Mouse (Mus musculus) ovary, postnatal 10 days (tissue): ENCODE measurements around the gene Pla2g7.

Experiments used
- DNase-seq: peaks from one replicate; pipeline ENCODE4 v3.0.0; 2022; ENCODE audit warnings: low spot score

Pla2g7 gene

DNA sequence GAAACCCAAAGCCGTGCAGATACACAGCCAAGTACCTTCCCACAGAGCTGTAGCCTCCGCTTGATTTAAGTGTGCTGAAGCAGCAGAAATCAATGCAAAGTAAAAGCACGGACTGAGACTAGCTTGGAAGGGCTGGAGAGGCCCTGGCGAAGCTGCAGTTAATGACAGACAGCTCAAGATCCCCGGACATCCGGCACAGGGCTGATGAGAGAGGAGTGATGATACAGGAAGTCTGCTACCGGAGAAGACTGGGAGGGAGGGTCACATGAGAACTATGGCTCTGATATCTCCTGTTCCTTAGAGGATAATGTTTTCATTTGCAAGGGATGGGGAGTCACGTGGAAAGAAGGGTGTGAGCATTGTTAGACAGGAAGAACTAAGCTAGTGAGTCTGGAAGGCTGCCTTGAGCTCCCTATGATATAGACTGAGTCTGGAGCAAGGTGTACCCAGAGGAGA, 13.1 kb downstream of the Pla2g7 start:
- no peak for DNase-seq

DNA sequence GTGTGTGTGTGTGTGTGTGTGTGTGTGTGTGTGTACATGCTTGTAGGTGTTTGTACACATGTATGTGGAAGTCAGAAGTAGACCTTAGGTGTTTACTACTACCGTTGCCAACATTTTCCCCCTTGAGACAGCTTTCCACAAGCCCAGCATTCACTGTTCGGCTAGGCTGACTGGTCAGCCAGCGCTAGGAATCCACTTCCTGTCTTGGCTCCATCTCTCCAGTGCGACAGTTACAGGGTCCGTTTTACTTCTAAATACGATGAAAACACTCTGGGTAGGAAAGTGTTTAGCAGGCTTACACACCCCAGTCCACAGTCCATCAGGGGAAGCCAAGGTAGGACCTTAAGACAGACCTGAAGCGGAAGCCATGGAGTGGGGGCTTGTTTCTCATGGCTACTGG, 16.9 kb downstream of the Pla2g7 start:
- DNase-seq = no peak

DNA sequence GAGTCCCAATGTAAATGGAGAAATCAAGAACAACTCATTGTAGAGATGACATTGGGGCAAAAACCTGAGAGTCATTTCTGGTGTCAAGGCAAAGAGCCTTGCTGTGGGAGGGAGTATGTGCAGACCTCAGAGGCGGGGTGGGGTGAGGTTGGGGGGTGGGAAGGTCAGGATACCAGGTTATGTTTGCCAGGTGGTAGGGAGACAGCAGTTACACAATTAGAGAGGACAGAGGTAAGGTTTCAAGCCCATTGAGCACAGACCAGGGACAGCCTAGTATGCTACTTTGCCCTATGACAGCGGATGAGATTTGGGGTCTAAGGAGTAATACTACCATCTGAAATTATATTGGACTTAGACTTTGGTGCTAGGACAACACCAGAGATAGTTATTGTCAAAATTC, 19.4 kb downstream of the Pla2g7 start:
- DNase-seq = no peak

DNA sequence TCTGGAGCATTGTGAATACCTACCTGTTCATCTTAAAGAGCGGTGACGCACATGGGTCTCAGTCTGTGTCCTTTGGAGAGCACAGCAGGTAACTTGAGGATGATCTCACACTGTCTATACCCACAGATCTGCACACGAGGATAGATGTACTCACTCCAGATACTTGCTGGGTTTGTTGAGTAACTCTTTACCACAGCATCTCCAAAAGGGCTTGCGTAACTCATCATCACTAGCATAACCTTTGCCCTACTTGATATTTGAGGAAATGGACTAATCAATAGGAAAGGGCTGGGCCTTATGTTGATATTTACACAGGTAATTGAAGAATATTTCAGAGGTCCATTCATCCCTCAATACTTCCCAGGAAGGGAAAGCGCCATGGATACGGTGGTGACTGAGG, 21.9 kb downstream of the Pla2g7 start:
- no peak for DNase-seq

DNA sequence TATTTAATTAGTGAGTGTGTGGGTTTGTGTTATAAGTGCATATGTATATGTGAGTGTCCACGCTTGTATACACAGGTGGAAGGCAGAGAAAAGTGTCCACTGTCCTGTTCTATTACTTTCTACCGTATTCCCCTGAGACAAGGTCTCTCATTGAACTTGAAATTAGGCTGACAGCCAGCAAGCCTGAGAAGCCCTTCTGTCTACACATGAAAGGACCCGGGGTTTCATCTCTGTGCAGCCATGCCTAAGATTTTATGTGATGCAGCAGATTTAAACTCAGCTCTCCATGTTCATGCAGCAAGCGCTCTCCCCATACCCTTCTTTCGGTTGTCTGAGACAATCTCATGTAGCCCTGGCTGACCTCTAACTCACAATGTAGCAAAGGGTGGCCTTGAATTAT, 22.6 kb downstream of the Pla2g7 start:
- DNase-seq = no peak

DNA sequence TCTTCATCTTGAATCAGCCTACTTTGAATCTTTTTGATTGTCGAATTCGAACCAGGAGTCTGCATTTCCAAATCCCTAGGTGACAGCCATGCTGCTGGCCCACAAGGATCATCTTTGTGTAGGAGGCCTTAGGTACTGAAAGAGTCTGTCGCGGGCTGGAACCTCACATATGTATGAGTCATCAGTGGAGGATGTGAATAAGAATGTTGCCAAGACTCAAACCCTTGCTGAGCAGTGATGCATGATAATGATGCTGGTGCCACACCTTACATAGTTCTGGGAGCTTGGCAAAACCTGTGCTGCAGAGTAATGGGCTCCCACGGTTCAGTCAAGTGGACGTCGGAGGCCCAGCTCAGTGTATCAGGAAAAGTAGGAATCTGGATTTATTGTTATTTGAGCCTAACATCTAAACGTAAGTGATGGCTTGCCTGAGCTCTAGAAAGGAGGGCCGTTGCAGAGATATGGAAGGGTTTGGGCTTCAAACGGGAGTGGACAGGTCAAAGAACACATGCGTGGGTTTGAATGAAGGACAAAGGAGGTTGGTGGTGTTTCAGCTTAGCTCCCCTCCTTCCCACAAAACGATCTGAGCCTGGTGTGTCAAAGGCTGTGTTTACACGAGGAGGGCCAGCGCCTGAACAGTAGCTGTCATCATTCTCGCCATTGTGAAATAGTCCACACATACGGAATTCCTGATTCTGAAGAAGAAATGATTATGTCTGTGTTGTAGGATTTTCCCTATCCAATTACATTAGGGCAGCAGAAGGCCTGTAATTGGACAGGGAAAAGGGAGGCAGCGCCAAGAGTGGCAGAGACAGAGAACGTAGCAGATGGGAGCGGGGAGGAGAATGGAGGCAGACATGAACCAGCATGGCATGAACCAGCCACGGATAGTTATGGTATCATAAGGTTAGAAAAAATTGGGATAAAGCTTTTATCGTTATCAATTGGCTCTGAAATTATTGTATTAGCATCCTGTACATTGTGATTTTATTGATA, 24.7 kb downstream of the Pla2g7 start:
- DNase-seq = no peak

DNA sequence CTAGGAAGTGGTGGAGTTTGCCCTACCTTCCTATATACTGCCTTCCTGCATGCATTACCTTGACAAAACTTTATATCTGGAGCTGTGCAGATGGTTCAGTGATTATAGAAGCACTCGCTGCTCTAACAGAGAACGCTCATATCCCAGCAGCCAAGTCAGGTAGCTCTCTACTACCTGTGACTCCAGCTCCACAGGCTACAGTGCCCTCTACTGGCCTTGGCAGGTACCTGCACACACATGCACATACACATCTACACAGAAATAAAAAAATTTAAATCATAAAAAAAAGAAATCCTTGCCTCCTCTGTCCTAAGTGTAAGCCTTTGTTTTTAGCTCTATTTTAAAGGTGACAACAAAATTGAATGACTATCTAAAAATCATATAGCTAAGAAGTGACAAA, 29.8 kb downstream of the Pla2g7 start:
- DNase-seq = no peak

DNA sequence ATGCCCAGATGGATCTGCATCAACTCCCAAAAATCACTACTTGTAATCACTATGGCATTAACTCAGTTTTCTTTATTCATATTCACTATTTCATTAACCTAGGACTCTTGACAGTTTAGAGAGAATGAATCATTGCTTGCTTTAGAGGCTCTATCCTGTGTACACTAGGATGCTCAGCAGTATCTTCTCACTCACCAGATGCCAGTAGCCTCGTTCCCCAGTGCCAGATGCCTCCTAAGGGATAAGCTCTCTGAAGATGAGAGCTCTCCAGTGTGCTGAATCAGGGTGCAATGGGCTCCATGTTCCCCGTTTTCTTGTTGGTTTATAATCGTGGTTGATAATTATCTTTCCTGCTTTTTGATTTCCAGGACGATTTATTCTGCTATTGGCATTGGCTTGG, 30.8 kb downstream of the Pla2g7 start:
- DNase-seq = no peak

DNA sequence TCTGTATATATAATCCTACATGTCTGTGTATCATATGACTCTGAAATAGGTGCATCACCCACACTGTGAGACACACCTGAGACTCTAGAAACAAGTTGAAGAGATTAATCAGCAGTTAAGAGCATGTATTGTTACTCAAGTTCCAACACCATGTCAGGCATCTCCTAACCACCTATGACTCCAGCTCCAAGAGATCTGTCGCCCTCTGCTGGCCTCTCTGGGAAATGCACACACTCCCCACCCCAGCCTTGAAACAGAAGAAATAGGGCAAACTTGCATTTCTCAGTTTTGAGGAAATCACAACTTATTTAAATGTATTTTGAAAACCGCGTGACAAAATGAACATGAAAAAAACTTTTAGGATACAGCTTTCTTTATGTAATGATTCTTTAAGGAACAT, 38.8 kb downstream of the Pla2g7 start:
- peak; percentile 46 for DNase-seq

DNA sequence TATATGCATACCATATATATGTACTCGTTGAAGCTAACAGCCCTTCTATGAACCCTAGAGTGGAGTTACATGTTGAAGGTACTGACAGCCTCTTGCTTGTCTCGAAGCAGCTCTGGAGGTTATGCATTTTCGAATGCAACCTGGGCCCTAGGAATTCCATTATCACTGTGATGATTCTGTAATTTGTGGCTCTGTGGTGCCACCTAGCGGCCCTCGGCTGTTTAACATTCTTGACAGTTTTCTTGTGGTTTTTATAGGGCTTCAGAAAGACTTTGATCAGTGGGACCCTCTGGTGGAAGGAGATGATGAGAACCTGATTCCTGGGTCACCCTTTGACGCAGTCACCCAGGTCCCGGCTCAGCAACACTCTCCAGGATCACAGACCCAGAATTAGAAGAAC, 43.7 kb downstream of the Pla2g7 start:
- no peak for DNase-seq

DNA sequence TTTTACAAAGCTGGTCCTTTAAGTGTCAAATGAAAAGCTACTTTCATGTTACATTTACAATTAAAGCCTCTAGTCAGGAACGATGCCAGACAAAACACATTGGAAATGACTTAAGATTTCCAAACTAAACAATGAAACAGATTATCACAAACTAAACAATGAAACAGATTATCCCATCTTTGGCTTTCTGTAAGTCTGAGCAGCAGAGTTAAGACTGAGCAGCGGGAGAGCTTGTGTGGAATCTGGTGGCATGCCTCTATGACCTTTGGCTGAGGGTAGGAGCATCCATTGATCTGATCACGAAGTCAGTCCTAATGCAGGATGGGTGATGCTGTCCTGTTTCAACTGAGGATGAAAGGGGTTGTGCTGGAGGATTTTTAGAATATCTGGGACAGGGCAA, 44.3 kb downstream of the Pla2g7 start:
- DNase-seq = no peak

DNA sequence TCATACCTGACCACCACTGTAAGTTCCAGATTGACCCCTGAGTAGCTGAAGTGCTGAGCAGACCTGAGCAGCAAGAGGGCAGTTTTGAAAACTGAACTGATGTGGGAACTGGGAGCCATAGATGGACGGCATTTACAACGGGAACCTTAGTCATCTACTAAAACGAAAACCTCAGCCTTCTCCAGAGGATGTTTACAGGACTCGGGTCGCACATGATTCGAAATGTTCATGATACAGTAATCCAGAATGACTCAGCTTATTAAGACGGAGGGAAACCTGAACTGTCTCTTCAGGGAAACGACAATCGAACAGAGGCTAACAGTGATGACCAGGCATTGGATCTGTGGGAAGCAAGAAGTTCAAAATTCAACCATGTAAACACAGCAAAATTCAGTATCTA, 51.3 kb downstream of the Pla2g7 start:
- DNase-seq = no peak

DNA sequence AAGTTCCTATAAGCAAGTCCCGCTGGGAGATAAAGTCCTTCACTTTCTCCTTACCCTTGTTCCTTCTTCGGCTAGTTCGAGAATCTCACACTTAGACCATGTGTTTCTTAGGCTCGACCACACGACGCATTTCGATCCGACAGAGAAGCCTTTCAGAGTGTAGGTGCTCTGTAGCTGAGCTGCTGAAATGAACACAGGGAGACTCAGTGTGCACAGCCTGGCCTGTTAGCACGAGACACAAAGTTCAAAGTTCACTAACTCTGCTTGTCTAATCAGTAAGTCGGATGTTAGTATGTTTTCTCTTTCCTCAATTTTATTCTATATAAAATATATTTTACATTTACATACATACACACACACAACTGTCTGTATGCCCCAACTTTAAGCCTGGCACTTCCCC, 54.2 kb downstream of the Pla2g7 start:
- no peak for DNase-seq

DNA sequence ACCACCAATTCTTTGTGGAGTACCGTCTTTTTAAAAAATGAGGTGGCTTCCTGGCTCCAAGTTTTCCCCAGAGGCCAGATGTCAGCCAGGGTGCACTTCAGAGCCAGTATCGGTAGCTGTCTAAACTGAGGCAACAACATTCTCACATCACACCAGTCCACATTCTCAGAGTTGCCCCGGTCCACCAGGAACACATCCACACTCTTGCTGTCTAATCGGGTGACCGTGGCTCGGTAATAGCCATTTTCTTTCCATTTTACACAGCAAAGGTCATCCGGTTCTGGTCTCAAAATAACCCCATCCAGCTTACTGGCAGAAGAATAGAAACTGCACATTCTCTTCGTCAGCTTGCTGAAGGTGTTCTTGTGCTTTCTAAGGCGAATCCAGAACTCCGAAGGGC, 60.3 kb downstream of the Pla2g7 start:
- DNase-seq = no peak

DNA sequence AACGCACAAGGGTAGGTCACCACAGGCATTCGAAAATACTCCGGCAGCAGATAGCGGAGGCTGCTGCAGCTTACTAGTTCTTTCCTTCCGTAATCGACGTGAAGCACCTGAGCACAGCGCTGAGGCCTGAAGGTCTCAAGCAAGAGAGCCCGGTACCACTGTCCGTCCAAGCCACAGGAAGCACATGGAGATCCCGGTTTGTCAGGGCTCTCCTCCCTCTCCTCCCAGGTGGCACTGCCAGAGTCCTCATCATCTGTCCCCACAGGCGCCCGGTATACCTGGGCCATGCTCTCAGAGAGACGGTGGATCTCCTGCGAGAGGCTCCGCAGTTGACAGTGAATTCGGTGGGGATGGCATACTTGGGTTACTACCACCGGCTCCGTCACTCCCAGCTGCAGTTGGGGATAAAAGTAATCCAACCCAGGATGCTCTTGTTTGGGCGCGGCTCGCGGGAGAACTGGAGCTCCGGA, 61.2 kb downstream of the Pla2g7 start:
- no peak for DNase-seq

DNA sequence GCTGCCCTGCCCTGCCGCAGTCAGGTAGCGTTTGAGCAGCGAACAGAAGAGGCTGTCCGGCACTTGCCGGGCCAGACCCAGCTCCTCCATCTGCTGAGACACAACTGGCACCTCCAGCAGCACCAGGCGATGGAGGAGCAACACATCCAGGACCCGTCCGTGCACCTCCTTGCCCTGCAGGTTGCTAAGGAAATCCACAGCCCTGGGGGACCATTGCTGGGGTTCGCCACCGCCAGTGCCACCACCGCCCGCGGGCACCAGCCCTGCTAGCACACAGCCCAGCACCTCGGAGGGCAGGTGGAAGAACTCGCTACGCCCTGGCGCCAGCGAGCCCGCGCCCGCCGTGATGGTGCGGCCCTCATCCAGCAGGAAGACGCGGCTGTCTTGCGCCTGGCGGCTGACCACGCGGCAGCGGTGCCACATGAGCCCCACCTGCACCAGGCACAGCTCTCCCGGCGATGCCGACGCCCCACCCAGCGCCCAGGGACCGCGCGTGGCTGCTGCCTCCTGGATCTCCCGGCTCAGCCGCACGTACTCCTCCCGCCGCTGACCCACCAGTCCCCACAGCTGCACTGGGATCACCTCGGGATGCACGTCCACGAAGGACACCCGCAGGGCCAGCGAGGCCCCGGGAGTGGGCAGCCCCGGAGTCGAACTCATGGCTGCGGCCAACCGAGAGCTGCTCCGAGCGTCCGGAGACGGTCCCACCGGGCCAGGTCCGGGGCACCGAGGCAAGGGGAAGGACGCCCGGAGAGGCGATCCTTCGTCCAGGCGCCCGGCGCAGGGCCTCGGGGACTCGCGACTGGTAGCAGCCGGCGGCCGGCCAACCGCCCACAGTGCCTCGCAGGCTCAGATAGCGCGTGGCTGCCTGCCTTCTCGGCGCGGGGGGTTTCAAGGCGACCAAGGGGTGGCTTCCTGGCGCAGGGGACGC, 61.9 kb downstream of the Pla2g7 start, which contains the start of gene Tdrd6:
TSS of gene Tdrd6 (minus strand) at position 804 of the 931 bp plus-strand sequence.
- DNase-seq = no peak

DNA sequence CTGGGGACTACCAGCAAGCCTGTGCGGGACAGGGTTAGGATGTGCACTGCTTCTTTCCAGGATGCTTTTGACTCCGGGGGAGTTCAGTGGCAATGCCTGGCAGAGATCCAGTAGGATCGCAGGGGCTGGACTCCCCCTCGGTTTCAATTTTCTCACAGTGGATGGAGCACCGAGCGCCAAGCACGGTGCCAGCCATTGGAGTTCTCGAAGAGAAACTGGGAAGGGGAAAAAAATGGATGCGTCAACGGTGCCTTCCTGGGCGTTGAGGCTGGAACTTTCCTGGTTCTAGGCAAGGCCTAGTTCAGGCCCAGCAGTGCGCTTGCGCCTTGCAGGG, 62.5 kb downstream of the Pla2g7 start:
- no peak for DNase-seq

DNA sequence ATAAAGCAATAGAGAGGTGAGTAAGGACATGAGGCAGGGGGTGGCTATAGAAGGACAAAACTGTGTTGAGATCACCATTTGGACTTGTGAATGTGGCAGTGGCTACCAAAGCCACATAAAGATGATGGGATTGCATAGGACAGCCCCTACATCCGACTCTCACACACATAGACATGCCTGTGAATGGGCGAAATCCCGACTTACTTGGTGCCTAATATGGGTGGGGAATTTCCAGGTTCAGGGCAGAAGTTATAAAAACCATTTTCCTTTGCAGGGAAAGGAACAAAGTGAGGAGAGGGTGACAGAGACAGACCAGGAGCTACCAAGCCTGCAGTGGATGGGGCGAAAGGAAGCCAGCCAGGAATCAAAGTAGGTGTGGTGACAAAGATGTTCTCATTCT, 69.2 kb downstream of the Pla2g7 start:
- DNase-seq = no peak

DNA sequence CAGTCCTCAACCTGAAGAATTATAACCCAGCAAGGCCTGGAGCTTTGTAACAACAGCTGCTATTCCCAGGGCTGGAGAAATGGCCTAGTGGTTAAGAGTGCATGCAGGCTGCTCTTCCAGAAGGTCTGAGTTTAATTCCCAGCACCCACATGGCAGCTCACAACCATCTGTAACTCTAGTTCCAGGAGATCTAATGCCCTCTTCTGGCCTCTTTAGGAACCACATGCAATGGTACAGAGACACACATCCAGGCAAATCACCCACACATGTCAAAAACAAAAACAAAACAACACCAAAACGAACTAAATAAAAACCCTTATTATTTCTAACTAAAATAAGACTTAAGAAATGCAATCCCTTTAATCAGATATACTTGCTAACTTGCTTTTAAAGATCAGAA, 72.9 kb downstream of the Pla2g7 start:
- DNase-seq = no peak

DNA sequence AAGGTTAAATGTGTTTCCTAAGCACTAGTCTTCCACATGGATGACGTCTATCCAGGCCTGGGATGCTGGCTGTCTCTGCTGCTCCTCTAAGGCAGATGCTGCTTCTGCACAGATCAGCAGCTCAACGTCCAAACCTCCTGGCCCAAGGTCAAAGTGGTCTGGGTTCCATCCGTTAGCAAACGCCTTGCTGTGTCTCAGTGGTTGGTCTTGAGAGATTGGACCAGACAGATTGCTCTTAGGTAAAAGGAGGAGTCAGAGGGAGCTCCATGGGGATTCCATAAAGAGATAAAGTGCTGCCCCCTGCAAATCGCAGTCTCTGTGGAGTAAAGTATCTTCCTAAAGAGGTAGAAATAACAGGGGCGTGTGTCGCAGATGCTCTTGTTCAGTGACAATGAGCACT, 75.3 kb downstream of the Pla2g7 start:
- no peak for DNase-seq

DNA sequence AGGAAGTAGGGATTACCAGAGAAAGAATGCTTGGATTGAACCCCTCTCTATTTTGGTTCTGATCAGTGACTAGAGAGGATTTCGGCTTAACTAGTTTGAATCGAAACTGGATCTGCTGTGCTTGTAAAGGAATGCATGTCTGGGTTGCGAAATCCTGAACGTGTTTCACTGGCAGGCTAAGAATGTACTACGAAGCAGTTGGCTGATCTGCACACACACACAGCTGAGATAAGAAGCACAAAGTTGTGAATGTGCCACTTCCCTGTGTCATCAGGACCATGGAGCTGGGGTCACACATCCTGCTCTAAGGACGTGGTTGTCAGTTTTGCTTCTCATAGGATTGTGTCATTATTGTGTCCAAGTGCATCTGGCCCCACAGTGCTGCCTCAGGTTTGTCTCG, 76.5 kb downstream of the Pla2g7 start:
- DNase-seq = no peak

DNA sequence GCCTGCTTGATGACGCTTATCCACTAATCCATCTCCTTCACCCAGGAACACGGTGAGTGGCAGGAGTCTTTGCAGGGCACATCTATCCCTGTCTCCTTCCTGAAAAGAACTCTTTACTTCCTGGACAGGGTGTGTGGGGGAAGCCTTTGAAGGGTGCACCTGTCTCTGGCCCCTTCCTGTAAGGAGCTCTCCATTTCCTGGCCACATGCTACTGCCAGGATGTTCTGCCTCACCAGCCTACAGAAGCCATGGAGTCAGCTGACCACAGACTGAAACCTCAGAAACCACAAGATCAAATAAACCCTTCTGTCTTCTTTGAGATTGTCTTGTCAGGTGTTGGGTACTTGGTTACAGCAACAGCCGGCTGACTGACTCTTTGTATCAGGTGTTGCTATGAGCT, 77.2 kb downstream of the Pla2g7 start:
- DNase-seq = no peak

DNA sequence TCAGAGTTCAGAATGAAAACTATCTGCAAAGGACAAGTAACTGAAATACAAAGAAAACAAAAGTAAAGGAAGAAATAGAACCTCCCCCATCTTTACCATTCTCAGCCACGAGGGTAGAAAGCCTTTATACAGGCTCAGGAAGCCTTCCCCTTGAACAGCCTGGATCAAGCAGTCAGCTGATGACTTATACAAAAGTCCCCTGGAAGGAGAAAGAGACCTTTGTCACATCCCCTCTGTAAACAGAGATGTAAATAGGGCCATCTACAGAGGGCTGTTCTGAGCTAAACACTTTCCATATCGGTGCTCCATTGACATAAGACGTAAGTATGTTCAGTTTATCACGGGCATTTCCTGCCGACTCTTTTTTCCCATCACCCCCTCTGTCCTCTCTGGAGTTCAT, 79.0 kb downstream of the Pla2g7 start:
- no peak for DNase-seq
